Mouse (Mus musculus): Measurements from ENCODE around the gene A830005F24Rik.

- TF ChIP-seq CTCF (IDR thresholded peaks at IDR 0.05; ENCODE audit: low read depth) = no peak
- no peak for TF ChIP-seq EP300 (IDR thresholded peaks at IDR 0.05; ENCODE audit: low read depth)
Measured at GRCm38 (mm10) chr13:48502422-48502821, 10.9 kb upstream of the A830005F24Rik start.

Data from liver, embryonic 14.5 days (tissue).